Mouse (Mus musculus): ENCODE results near the gene Atp6v1d.

DNA sequence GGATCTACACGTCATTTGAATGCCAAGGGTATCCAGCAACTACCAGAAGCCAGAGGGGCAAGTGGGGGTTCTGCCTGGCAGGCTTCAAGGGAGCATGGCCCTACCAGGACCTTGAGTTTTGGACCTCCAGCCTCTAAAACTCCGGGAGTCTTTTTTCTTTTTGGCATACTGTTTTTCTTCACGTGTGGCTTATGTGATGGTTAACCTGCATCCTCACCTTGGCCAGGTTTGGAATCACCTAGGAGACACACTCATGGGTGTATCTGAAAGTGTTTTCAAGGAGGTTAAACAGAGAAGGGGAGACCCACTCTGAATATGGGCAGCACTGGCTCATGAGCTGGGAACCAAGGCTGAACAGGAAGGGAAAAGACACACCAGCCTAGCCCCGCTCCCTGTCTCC is 41.9 kb upstream of the Atp6v1d start:
- no peak for TF ChIP-seq POLR2A (IDR thresholded peaks at IDR 0.05; ENCODE audit: insufficient read depth, low read length)
- no peak for TF ChIP-seq CTCF (IDR thresholded peaks at IDR 0.05; ENCODE audit: low read depth, low read length)
- TF ChIP-seq EP300 (IDR thresholded peaks at IDR 0.05; ENCODE audit: insufficient read depth, low read depth, low read length) = no peak
